Mouse (Mus musculus) cerebellum, postnatal 14 days (tissue): Measurements from ENCODE around the gene Magix.
A peak's percentile ranks its signal among the peaks of the same experiment; 100 is the strongest.
"Not testable (repeated sequence)": the region's sequence is repeated elsewhere in the genome, so short reads cannot be mapped to it uniquely, and the experiment has no call there.

Experiments
- DNase-seq, 2 experiments: peaks; one replicate each; pipeline ENCODE4 v3.0.0; 2021; ENCODE audit warnings: mixed read lengths in 2 of 2

The Magix gene

GRCm38 (mm10) chrX:7680864-7681263 lies at the start of gene Magix:
Magix (minus strand) TSS chrX:7681251.
- peak; percentile 33 to 48 for DNase-seq

- no peak for DNase-seq
These were observed 47.8 kb upstream of the Magix start for GRCm38 (mm10) chrX:7728922-7729265.

- peak; percentile 74 to 81 for DNase-seq
These were observed 47.3 kb upstream of the Magix start, which contains the start of gene Praf2 for GRCm38 (mm10) chrX:7728215-7728921. Praf2 (plus strand) TSS chrX:7728439.

- DNase-seq, result no peak
These were observed 46.1 kb upstream of the Magix start for GRCm38 (mm10) chrX:7727176-7727575.

GRCm38 (mm10) chrX:7725841-7726240 lies 44.8 kb upstream of the Magix start:
- no peak for DNase-seq

- no peak for DNase-seq
These were observed 43.1 kb upstream of the Magix start for GRCm38 (mm10) chrX:7724135-7724534.

- DNase-seq, result no peak
These were observed 41.6 kb upstream of the Magix start for GRCm38 (mm10) chrX:7722691-7723090.

- no peak for DNase-seq
These were observed 41.2 kb upstream of the Magix start for GRCm38 (mm10) chrX:7722282-7722611.

GRCm38 (mm10) chrX:7721514-7722281 lies 40.6 kb upstream of the Magix start, which contains the start of gene Gm45208:
Gm45208 (plus strand) TSS chrX:7722245.
- peak; percentile 62 to 74 for DNase-seq

- DNase-seq, result peak in 1 of 2 experiments; percentile 36
These were observed 35.0 kb upstream of the Magix start for GRCm38 (mm10) chrX:7716058-7716457.

GRCm38 (mm10) chrX:7714135-7714899 lies 33.3 kb upstream of the Magix start, which contains the start of gene Wdr45:
Wdr45 (plus strand) TSS chrX:7714333.
- peak; percentile 95 for DNase-seq

GRCm38 (mm10) chrX:7713764-7714134 lies 32.7 kb upstream of the Magix start:
- not testable (repeated sequence) for DNase-seq

GRCm38 (mm10) chrX:7696954-7697381 lies 15.9 kb upstream of the Magix start, which contains the start of gene Gpkow:
Gpkow (plus strand) TSS chrX:7697131.
- peak; percentile 81 to 83 for DNase-seq

GRCm38 (mm10) chrX:7696520-7696919 lies 15.5 kb upstream of the Magix start:
- DNase-seq, result no peak

GRCm38 (mm10) chrX:7692862-7693261 lies 11.8 kb upstream of the Magix start:
- DNase-seq, result peak; percentile 44 to 55

GRCm38 (mm10) chrX:7690486-7690885 lies 9.4 kb upstream of the Magix start:
- no peak for DNase-seq

- no peak for DNase-seq
These were observed 7.3 kb upstream of the Magix start for GRCm38 (mm10) chrX:7688321-7688720.

GRCm38 (mm10) chrX:7680057-7680412 lies 1.0 kb downstream of the Magix start:
- no peak for DNase-seq

- DNase-seq, result peak; percentile 91 to 92
These were observed 1.5 kb downstream of the Magix start for GRCm38 (mm10) chrX:7679405-7680056.

- no peak for DNase-seq
These were observed 2.1 kb downstream of the Magix start for GRCm38 (mm10) chrX:7678986-7679385.

GRCm38 (mm10) chrX:7675001-7675380 lies 6.1 kb downstream of the Magix start:
- no peak for DNase-seq

GRCm38 (mm10) chrX:7674284-7675000 lies 6.6 kb downstream of the Magix start:
- DNase-seq, result peak; percentile 23 to 47
